Mouse (Mus musculus) liver, embryonic 12.5 days (tissue): ENCODE measurements around the gene Ormdl1. TPM values are rescaled to one million over a fixed set of nuclear protein-coding genes. Genes with fewer than 3 reads are reported as not detected.
A peak's percentile ranks its signal among the peaks of the same experiment; 100 is the strongest.
"Not testable (repeated sequence)": the region's sequence is repeated elsewhere in the genome, so short reads cannot be mapped to it uniquely, and the experiment has no call there.

Experiments used
- ATAC-seq: fragments of 200-750 bp; cut with Nextera tagmentation; 2 replicates; pipeline ENCODE4 v1.8.0; 2017; ENCODE audit warnings: moderate number of reproducible peaks, mild to moderate bottlenecking, moderate library complexity
- H3K27ac ChIP-seq: fragments of 300-500 bp; sonication (generic); 2 replicates; pipeline ENCODE4 v1.5.1; 2016; ENCODE audit warnings: mild to moderate bottlenecking
- H3K27me3 ChIP-seq: fragments of 300-500 bp; sonication (generic); replicated peaks from 2 replicates; pipeline ENCODE4 v1.6.1; 2016; ENCODE audit warnings: mild to moderate bottlenecking, moderate library complexity
- H3K36me3 ChIP-seq: fragments of 300-500 bp; sonication (generic); 2 replicates; pipeline ENCODE4 v1.6.1; 2016; ENCODE audit warnings: mild to moderate bottlenecking, moderate library complexity
- H3K4me1 ChIP-seq: fragments of 300-500 bp; sonication (generic); 2 replicates; pipeline ENCODE4 v1.6.1; 2016
- H3K4me2 ChIP-seq: fragments of 300-500 bp; sonication (generic); 2 replicates; pipeline ENCODE4 v1.6.1; 2016; ENCODE audit warnings: mild to moderate bottlenecking, moderate library complexity
- H3K4me3 ChIP-seq: fragments of 300-500 bp; sonication (generic); 2 replicates; pipeline ENCODE4 v1.5.1; 2016; ENCODE audit warnings: mild to moderate bottlenecking, moderate library complexity
- H3K9ac ChIP-seq: fragments of 300-500 bp; sonication (generic); 2 replicates; pipeline ENCODE4 v1.6.1; 2016; ENCODE audit warnings: mild to moderate bottlenecking, moderate library complexity
- H3K9me3 ChIP-seq: fragments of 300-500 bp; sonication (generic); replicated peaks from 2 replicates; pipeline ENCODE4 v1.6.1; 2016; ENCODE audit warnings: mild to moderate bottlenecking, moderate library complexity
- WGBS: fragments of 180-500 bp; shearing (Covaris S2); methylation state at CpG from one replicate; pipeline ENCODE4 v1.1.7; 2016; ENCODE audit not compliant: insufficient replicate concordance; 5-methylcytosine and 5-hydroxymethylcytosine counted together
- polyA plus RNA-seq: library from polyadenylated mRNA; unstranded; fragments of >200 nt; fragmentation: Nextera tagmentation; extraction: Ambion mirVana; gene quantifications from 2 replicates; pipeline ENCODE4 v1.2.1, GENCODE M21; 2016

The Ormdl1 gene
- 31.8 and 33.0 TPM in 2 replicates for polyA plus RNA-seq

DNA sequence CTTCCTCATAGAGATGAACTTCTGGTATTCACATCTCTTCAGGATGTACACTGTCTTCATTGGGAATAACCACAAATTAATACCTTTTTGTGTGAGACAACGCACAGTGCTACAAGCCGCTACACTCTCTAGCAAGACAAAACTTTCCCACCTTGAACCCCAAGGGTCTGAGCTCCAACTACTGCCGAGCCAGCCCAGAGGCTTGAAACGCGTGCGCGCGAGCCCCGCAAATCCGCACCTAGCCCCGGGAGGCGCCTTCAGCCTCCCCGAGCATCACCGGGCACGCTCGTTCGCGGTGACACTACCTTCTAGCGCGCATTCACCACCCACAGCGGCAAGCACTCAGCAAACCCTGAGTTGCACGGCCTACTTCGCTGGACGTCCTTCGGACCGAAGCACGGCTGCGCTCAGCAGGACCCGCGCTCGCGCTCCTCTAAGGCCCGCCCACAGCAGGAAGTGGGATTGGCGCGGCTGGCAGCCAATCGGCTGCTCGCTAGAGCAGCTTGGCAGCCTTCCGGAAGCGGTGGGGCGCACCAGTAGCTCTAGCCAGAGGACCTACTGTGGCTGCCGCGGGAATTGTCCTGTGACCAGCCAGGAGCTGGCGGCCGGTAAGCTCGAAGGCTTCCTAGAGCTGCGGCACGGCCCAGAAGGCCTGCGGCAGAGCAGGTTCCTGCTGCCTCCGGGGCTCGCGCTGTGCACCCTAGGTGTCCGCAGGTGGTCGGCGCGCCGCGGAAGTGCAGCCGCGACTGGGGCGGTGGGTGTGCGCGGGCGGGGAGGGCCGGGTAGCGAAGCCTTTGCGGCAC, at the start of gene Ormdl1, which contains the start of the genes Pms1 and Gm28778:
Gene Ormdl1 (plus strand): TSS at position 515 of the 803 bp plus-strand sequence.
Gene Pms1 (minus strand): TSS at position 438 of the 803 bp plus-strand sequence.
Gene Gm28778 (plus strand): TSS at position 531 of the 803 bp plus-strand sequence.
- Histone ChIP-seq H3K36me3 (peaks cover 26% of the 10 kb centered on the region), H3K27me3 (no peaks in the 10 kb centered on the region), H3K4me3 (peak within 1 kb of the TSS; percentile 92), H3K4me1 (peaks cover 22% of the 10 kb centered on the region), H3K27ac (peak within 1 kb of the TSS; percentile 94), H3K4me2 (peak within 1 kb of the TSS; percentile 82), H3K9ac (peak within 1 kb of the TSS; percentile 91), H3K9me3 (no peaks in the 10 kb centered on the region)
- under 1% methylated on average over 63 of the region's 66 CpGs for WGBS
- peak; percentile 100 for ATAC-seq

DNA sequence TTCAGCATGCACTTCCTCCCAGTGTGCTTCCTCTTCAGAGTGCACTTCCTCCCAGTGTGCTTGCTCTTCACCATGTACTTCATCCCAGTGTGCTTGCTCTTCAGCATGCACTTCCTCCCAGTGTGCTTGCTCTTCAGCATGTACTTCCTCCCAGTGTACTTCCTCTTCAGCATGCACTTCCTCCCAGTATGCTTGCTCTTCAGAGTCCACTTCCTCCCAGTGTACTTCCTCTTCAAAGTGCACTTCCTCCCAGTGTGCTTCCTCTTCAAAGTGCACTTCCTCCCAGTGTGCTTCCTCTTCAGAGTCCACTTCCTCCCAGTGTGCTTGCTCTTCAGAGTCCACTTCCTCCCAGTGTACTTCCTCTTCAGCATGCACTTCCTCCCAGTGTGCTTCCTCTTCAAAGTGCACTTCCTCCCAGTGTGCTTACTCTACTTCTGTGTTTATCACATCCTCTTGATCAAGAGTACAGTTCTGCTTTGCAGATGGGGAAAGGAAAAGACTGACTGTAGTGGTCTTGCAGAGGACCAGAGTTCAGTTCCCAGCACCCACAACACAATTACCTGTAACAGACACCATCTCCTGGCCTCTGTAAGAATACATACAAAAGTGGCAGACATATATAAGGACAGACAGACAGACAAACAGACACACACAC, 31.8 kb upstream of the Ormdl1 start:
- H3K4me1 ChIP-seq, H3K27me3 ChIP-seq, H3K9me3 ChIP-seq, H3K4me2 ChIP-seq, ATAC-seq, H3K4me3 ChIP-seq, H3K27ac ChIP-seq, H3K9ac ChIP-seq: not testable (repeated sequence)
- peaks cover 20% of the 10 kb centered on the region for H3K36me3 ChIP-seq

DNA sequence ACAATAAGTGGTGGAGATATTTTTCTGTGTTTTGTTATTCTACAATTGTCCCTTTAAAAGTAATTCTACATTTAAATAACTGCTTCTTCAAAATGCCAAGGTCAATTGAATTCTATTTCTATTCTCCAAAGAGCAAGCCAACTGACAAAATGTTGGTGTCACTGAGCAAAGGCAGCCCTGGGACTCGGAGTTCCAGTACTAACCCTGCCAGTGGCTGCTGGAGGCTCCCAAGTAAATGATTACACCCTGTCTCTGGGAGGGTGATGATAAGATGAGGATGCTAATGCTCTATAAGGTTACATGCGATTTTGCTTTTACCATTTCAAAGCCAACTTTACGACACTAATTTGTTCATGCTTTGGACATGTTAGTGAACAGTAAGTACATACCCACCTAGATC, 27.0 kb upstream of the Ormdl1 start:
- H3K4me1 ChIP-seq, result peaks cover 3% of the 10 kb centered on the region; the same call in 1 of the 2 replicates
- peaks cover 24% of the 10 kb centered on the region for H3K36me3 ChIP-seq
- 0 out of 2 replicates have a peak, but pooled peaks cover 5% of the 10 kb centered on the region for H3K9me3 ChIP-seq
- H3K4me3 ChIP-seq, result no peak overlapping the region
- H3K27ac ChIP-seq, result no peak overlapping the region
- no peak overlapping the region for H3K4me2 ChIP-seq
- no peak for ATAC-seq
- no peak overlapping the region for H3K9ac ChIP-seq
- 74% methylated on average over 3 of the region's 3 CpGs for WGBS
- H3K27me3 ChIP-seq, result no peaks in the 10 kb centered on the region

DNA sequence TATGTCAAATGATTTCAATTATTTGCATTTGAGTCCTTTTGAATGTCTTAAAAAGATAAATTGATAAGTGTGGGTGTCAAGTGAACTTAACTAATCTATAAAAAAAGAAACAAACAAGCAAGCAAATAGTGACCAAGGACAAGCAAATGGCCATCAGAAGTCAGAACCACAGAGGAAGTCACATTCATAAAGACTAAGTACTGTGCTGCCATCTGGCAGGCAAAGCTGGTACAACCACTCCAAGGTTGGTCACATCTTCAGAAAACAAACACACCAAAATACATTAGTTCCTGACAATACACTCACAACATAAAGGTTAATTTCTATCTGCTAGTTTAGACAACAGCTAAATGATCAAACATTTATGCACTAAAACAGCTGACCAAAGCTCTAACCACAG, 24.2 kb upstream of the Ormdl1 start:
- Histone ChIP-seq H3K9ac (no peak overlapping the region), H3K9me3 (no peaks in the 10 kb centered on the region), H3K36me3 (peaks cover 19% of the 10 kb centered on the region; the same call in 1 of the 2 replicates), H3K4me2 (no peak overlapping the region), H3K4me1 (peaks cover 3% of the 10 kb centered on the region; the same call in 1 of the 2 replicates), H3K27me3 (no peaks in the 10 kb centered on the region), H3K4me3 (no peak overlapping the region), H3K27ac (no peak overlapping the region)
- ATAC-seq, result no peak

DNA sequence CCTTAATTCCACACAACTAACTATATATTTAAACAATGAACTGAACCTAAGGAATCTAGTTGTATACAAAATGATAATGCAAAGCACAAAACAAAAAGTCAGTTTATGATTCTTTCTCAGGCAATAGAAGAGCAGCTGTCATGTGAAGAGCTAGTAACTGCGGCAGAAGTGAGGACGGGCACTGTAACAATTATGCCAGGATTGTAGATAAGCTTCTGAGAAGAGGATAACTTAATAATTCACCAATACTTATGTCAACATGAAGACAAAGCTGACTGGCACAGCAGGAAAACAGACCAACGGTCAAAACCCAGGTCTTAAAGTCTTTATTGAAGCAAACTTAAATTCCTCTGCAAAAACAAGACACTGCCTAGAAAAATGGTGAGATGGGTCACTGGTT, 5.7 kb upstream of the Ormdl1 start:
- H3K27ac ChIP-seq, result no peak overlapping the region
- H3K27me3 ChIP-seq, result no peaks in the 10 kb centered on the region
- ATAC-seq, result no peak
- no peaks in the 10 kb centered on the region for H3K9me3 ChIP-seq
- peaks cover 7% of the 10 kb centered on the region for H3K4me1 ChIP-seq
- no peak overlapping the region for H3K4me2 ChIP-seq
- H3K4me3 ChIP-seq, result no peak overlapping the region
- peaks cover 13% of the 10 kb centered on the region for H3K36me3 ChIP-seq
- no peak overlapping the region for H3K9ac ChIP-seq
- WGBS, result 78% methylated on average over 3 of the region's 3 CpGs

DNA sequence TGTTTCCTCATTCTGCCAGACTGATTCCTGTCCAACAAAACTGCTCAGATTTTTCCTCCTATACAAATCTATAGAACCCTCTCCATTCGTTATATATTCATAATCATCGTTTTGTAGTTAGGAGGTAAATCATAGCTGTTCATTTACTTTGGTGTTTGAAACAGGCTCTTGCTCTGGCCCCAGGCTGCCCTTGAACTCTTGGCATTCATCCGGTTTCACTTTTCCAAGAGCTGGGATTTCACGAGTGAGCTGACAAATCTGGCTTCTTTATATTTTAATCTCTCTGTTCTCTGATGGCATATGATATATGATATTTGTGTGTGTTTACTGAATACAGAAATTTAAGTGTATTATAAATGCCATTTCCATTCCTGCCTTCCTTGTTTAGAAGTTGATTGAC, 3.6 kb downstream of the Ormdl1 start:
- ATAC-seq, result no peak
- Histone ChIP-seq H3K9me3 (no peaks in the 10 kb centered on the region), H3K36me3 (peaks cover 44% of the 10 kb centered on the region), H3K27ac (no peak overlapping the region), H3K27me3 (no peaks in the 10 kb centered on the region), H3K4me3 (no peak overlapping the region), H3K9ac (no peak overlapping the region), H3K4me2 (no peak overlapping the region), H3K4me1 (peaks cover 22% of the 10 kb centered on the region)
- 87% methylated on average over 4 of the region's 4 CpGs for WGBS

DNA sequence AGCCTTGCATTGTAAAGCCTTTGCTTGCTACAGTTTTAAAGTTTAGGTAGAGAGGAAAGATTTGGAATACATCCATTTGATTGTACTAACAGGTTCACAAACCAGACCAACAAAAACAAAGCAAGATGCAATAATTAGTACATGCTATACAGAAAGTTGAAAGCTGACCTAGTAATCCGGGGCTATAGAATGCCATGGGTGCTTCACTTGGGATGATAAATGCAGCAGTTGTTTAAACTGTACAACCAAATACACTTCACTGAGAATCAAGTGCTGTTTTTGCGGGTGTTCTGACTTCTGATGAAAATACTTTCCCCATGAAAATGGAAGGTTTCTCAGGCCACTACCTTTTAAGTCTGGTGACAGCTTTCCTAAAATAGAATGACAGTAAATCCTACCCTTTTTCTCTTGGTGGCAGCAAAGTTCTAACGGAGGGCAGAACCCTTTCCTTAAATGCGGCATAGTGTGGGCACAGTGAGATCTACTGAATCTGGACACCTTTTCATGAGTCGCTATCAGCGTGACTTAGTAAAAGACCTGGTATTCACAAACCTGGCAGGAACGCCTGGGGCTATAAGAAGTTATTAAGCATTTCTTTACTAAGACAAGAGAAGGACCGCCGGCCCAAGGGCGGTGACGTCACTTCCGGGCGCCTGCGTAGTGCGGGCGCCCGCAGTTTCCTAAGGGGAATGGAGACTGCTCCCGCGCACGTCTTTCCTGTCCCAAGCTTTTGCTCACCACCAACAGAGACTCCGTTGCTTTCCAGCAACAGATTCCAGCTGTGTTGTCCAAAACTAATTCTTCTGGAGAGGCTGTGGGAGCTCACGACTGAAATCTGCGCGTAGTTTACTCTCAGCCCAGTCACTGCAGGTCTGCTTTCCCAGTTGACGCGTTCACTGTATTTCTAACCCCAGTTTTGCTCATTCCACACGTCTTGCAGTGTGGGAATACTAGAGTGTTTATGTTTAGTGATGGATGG, 16.4 kb downstream of the Ormdl1 start, which contains the start of gene Osgepl1:
Gene Osgepl1 (plus strand): TSS at position 636 of the 979 bp plus-strand sequence.
- no peaks in the 10 kb centered on the region for H3K27me3 ChIP-seq
- H3K4me1 ChIP-seq, result peaks cover 9% of the 10 kb centered on the region; the same call in 1 of the 2 replicates
- no peaks in the 10 kb centered on the region for H3K9me3 ChIP-seq
- H3K4me3 ChIP-seq, result peak within 1 kb of the TSS; percentile 78
- peak within 1 kb of the TSS; percentile 83 for H3K9ac ChIP-seq
- H3K36me3 ChIP-seq, result peaks cover 47% of the 10 kb centered on the region
- 4% methylated on average over 27 of the region's 27 CpGs for WGBS
- peak within 1 kb of the TSS; percentile 85 for H3K27ac ChIP-seq
- peak within 1 kb of the TSS; percentile 72 for H3K4me2 ChIP-seq
- peak; percentile 97 for ATAC-seq

DNA sequence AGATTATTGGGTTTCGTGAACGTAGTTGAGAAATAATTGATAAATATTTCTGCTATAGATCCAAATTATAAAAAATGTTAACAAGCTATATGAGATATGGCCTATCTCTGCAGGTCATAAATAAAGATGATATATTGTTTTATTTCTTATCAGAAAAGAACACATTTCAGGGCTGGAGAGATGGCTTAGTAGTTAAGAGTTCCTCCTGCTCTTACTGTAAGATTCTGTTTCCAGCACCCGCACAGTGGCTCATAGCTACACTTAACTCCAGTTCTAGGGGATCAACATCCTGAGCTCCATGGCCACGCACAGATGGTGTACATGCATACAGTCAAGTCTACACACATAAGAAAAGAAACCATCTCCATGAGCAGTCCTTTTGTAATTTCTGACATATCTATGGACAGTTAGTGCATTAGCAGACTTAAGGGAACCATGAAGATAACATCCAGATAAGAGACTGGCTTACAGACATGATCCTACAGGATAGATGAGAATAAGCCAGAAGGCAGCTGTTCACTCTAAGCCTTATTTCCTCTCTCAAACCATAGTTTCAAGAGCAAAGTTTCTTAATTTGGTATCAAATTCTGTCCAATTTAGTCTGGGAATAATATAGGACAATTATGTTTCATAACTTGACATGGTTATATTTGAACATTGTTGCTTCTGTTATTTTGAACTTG, 24.9 kb downstream of the Ormdl1 start:
- Histone ChIP-seq H3K9me3 (no peaks in the 10 kb centered on the region), H3K27me3 (no peaks in the 10 kb centered on the region), H3K4me2 (no peak overlapping the region), H3K27ac (no peak overlapping the region), H3K9ac (no peak overlapping the region), H3K4me1 (peaks cover 18% of the 10 kb centered on the region), H3K36me3 (peaks cover 50% of the 10 kb centered on the region), H3K4me3 (no peak overlapping the region)
- 83% methylated on average over 4 of the region's 4 CpGs for WGBS
- ATAC-seq, result peak; percentile 60; the same call in 1 of the 2 replicates

DNA sequence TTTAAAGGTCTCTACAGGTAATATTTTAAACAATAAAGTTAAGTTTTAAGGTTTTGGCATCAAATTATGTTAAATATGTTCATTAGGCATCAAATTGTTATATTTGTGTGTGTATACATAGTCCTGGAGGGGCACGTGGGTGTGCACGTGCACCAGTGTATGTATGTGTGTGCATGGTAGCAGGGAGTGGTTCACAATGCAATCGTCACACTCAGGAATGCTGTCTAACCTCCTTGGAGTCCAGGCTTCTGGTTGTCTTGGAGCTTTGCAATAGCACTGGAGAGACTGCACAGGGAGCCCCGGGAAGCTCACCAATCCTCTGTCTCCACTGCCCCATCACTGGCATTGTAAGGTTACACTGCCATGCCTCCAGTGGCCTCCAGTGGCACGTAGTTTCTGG, 26.4 kb downstream of the Ormdl1 start:
- Histone ChIP-seq H3K27ac (no peak overlapping the region), H3K4me1 (peaks cover 18% of the 10 kb centered on the region), H3K36me3 (peaks cover 38% of the 10 kb centered on the region), H3K27me3 (no peaks in the 10 kb centered on the region), H3K4me2 (no peak overlapping the region), H3K4me3 (no peak overlapping the region), H3K9me3 (no peaks in the 10 kb centered on the region), H3K9ac (no peak overlapping the region)
- WGBS, result 85% methylated on average over 5 of the region's 5 CpGs
- ATAC-seq, result no peak

DNA sequence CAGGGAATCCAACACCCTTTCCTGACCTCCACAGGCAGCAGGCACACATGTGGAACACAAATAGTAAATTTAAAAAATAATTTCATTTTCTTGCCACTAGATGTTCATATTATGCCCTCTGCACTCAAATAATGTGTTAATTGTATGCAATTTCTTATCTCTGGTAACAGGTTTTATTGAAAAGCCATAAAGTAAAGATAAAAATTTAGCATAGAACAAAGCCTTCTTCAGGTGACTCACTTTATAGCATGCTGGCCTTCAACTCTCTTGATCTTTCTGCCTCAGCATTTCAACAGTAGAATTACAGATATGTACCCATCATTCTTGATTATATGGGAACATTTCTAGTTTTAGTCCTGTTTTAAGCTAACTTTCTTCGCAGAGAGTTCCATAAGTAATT, 27.4 kb downstream of the Ormdl1 start:
- H3K4me2 ChIP-seq, result no peak overlapping the region
- peaks cover 18% of the 10 kb centered on the region for H3K4me1 ChIP-seq
- WGBS, result 91% methylated on average over 1 of the region's 1 CpGs
- no peak for ATAC-seq
- H3K9ac ChIP-seq, result no peak overlapping the region
- no peaks in the 10 kb centered on the region for H3K9me3 ChIP-seq
- no peak overlapping the region for H3K27ac ChIP-seq
- no peak overlapping the region for H3K4me3 ChIP-seq
- H3K36me3 ChIP-seq, result peaks cover 34% of the 10 kb centered on the region
- no peaks in the 10 kb centered on the region for H3K27me3 ChIP-seq
